Mouse (Mus musculus) adrenal gland, postnatal 0 days (tissue): ENCODE data around the gene Gm49380. TPM values are rescaled to one million over a fixed set of nuclear protein-coding genes. Genes with fewer than 3 reads are reported as not detected.

Experiments used
- polyA plus RNA-seq: library from polyadenylated mRNA; unstranded; fragments of >200 nt; fragmentation: Nextera tagmentation; extraction: Ambion mirVana; gene quantifications from 2 replicates; pipeline ENCODE4 v1.2.1, GENCODE M21; 2015

Gm49380 gene
- polyA plus RNA-seq: 0.16 and 0.28 TPM in 2 replicates

GRCm38 (mm10) chr9:44113105-44113789 lies at the start of gene Gm49380, which contains the start of gene Rnf26:
Gene Gm49380, minus strand, starts transcription at chr9:44113500.
Gene Rnf26, minus strand, starts transcription at chr9:44113517.

GRCm38 (mm10) chr9:44134101-44134850 lies 21.0 kb upstream of the Gm49380 start, which contains the start of gene Mcam:
Gene Mcam, plus strand, starts transcription at chr9:44134469.

GRCm38 (mm10) chr9:44107110-44107509 lies 6.2 kb downstream of the Gm49380 start, which contains the start of gene C1qtnf5:
Gene C1qtnf5, plus strand, starts transcription at chr9:44107245.

GRCm38 (mm10) chr9:44101490-44101889 lies 11.8 kb downstream of the Gm49380 start, which contains the start of gene Mfrp:
Gene Mfrp, plus strand, starts transcription at chr9:44101729.

GRCm38 (mm10) chr9:44066785-44067225 lies 46.5 kb downstream of the Gm49380 start, which contains the start of gene Usp2:
Gene Usp2, plus strand, starts transcription at chr9:44067021.

GRCm38 (mm10) chr9:44042836-44043707 lies 70.2 kb downstream of the Gm49380 start, which contains the start of gene Thy1:
Gene Thy1, plus strand, starts transcription at chr9:44043384.

Other genes starting within 250 kb of the Gm49380 start
- 10.9 and 19.0 TPM in 2 replicates for gene Thy1, start 70.1 kb downstream of the Gm49380 start, polyA plus RNA-seq
- 10.1 and 14.3 TPM in 2 replicates for gene Usp2, start 46.5 kb downstream of the Gm49380 start, polyA plus RNA-seq
- gene Mfrp, start 11.8 kb downstream of the Gm49380 start, polyA plus RNA-seq: 0.03 and 0.11 TPM in 2 replicates
- 12.8 and 16.9 TPM in 2 replicates for gene C1qtnf5, start 6.3 kb downstream of the Gm49380 start, polyA plus RNA-seq
- gene Rnf26, start within 50 bp of the Gm49380 start, polyA plus RNA-seq: 22.4 and 35.7 TPM in 2 replicates
- 27.4 and 36.3 TPM in 2 replicates for gene Mcam, start 21.0 kb upstream of the Gm49380 start, polyA plus RNA-seq
- 5.7 and 7.4 TPM in 2 replicates for gene Cbl, start 120.5 kb upstream of the Gm49380 start, polyA plus RNA-seq
- gene Ccdc153, start 127.2 kb upstream of the Gm49380 start, polyA plus RNA-seq: 2.3 and 4.2 TPM in 2 replicates
- gene Pdzd3, start 138.0 kb upstream of the Gm49380 start, polyA plus RNA-seq: 0.32 and 0.58 TPM in 2 replicates
- gene Nlrx1, start 155.1 kb upstream of the Gm49380 start, polyA plus RNA-seq: 14.2 and 22.7 TPM in 2 replicates
- 8.9 and 12.6 TPM in 2 replicates for gene Abcg4, start 175.1 kb upstream of the Gm49380 start, polyA plus RNA-seq
- gene Hinfp, start 192.2 kb upstream of the Gm49380 start, polyA plus RNA-seq: 9.4 and 11.5 TPM in 2 replicates
- gene C2cd2l, start 206.8 kb upstream of the Gm49380 start, polyA plus RNA-seq: 10.9 and 11.3 TPM in 2 replicates
- 27.4 and 35.8 TPM in 2 replicates for gene Dpagt1, start 212.5 kb upstream of the Gm49380 start, polyA plus RNA-seq
- 99.2 and 108 TPM in 2 replicates for gene H2afx, start 221.2 kb upstream of the Gm49380 start, polyA plus RNA-seq
- gene Hmbs, start 230.7 kb upstream of the Gm49380 start, polyA plus RNA-seq: 110 and 170 TPM in 2 replicates
- gene Vps11, start 248.2 kb upstream of the Gm49380 start, polyA plus RNA-seq: 27.1 and 43.2 TPM in 2 replicates